Mouse (Mus musculus) left cerebral cortex, adult 8-10 months (tissue): ENCODE data around the gene Atp5d. TPM values are rescaled to one million over a fixed set of nuclear protein-coding genes. Genes with fewer than 3 reads are reported as not detected.

Experiments
- DNase-seq, 2 experiments: peaks; one replicate each; pipeline ENCODE4 v3.0.0; 2022; ENCODE audit warnings: low spot score in 2 of 2
- total RNA-seq, 4 experiments: library from RNA; stranded (reverse); gene quantifications; 2 replicates each; pipeline ENCODE4 v1.2.4; 2022

The Atp5d gene
- 100 to 1,000 TPM; 306 to 342 (median 330) TPM for total RNA-seq

DNA sequence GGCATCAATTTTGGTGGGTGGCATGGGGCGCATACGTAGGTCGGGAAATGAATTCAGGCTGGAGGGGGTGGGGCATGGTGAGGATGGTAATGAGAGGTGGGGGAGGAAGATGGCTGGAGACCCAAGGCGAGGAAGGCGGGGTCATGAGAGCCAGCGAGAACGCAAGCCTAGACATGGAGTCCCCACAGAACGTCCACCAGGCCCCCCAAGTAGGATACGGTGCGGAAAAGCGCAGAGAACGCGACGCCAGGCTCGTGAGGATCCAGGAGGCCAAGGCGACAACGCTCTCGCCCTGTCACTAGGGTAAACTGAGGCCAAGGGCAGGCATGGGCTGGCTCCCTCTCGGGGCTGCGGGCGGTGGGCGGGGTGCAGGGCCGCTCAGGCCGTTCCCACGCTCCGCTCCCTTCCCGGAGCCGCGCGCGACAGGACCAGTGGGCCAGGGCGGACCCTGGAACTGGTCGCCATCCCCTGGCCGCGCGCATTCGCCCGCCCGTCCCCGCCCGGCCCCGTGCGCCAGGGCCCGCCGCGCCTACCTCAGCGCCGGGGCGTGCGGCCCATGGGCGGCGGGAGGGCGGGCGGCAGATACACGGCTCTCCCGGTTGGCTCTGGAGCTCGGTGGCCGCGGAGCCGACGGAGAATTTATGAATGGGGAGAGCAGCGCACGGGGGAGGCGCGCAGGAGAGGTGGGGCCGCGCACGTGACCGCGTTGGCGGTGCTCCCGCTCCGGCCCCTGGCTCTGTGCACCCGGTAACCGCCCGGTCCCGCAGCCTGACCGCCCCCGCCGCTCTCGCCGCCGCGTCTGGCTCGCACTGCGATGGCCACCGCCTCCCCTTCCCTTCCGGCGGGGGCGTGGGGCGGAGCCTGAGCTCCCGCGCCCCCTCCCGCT lies at the start of gene Atp5d:
Atp5d (plus strand) TSS at position 80 of the 886 bp plus-strand sequence.
- DNase-seq = peak; percentile 65 to 79

GRCm38 (mm10) chr10:80089146-80089545 lies 49.3 kb upstream of the Atp5d start:
- no peak for DNase-seq

DNA sequence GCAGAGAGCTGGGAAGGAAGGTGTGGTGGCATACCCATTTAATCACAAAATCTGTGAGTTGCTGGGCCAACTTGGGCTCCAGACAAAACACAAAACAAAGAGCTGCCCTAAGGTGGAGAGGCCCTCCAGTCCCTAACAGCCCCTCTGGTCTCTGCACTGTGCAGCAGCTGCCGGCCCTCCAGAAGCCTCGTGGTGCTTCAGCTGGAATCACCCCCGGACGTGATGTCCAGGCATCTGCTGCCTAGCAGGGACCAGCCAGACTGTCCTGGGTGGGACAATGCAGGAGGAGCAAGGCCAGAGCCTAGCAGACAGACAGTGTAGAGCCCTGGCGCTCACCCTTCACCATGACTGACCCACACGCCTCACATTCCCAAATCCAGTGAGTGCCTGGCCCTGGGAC lies 46.9 kb upstream of the Atp5d start:
- no peak for DNase-seq

DNA sequence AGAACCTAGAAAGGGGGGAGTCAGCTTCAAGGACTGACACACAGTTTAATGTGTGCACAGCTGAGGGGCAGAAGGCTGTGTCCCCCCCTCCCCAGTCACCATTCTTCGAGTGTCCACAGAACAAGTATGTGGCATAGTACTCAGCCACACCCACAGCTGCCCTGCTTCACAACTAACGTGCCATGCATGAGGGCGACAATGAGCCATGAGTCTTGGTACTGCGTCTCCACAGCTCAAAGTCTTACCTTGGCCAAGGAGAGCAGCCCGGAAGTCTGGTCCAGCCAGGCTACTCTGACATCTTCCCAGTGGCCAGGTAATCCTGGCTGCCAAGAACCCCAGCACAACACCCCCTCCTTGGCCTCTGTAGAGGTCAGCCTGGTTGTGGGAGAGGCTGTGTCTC lies 45.7 kb upstream of the Atp5d start:
- no peak for DNase-seq

GRCm38 (mm10) chr10:80094085-80094484 lies 44.3 kb upstream of the Atp5d start:
- no peak for DNase-seq

- DNase-seq = no peak
These were observed 43.7 kb upstream of the Atp5d start for GRCm38 (mm10) chr10:80094684-80095083.

DNA sequence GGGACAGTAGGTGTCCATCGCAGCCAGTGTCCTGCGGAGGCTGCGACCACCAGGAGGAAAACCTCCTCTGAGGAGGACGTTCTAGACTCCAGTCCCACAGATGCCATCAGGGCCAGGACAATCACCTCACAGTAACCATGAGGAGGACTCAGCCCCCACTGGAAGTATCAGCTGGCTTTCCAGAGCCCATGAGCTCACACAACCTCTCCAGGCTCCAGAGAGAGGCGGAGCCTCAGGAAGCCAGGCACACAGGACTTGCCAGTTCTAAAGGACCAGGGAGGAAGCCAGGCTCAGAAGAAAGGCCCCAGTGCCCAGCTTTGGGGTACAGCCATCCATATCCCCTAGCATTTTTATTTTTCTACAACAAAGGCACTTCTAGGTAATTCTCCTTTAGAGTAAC lies 42.9 kb upstream of the Atp5d start:
- no peak for DNase-seq

DNA sequence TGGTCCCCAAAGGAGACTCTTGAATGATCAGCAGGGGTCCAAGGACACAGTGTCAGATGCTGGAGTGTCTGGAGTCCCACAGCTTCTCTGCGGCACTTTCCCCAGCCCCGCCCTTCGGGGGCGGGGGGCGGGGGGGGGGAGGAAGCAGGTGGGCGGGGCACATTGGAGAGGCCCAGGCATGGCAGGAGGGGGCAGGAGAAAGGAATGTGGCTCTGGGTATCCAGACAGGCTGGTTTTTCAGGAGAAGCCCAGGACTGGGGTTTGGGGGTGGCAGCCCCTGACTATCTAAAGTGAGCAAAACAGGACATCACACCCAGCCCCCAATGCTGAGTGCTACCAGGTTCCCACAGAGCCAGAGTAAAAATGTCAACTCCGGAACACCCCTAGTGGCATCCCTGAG lies 41.2 kb upstream of the Atp5d start:
- DNase-seq = no peak

DNA sequence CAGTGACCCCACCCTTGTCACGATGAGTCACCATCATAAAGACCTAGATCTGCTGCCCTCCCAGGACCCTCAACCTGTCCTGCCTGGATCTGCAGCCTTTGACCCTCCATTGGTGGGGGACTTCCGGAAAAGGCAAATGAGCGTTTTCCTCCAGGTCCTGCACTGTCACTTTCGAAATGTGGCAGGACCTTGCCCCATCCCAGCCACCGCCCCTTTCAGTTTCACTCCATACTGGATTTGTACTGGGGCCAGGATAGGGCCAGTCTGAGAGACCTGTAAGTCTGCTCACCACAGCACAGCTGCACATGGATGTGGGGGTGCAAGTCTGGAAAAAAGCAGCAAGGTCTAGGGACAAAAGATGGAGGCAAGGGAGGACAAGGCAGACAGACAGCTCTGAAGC lies 39.8 kb upstream of the Atp5d start:
- no peak for DNase-seq

DNA sequence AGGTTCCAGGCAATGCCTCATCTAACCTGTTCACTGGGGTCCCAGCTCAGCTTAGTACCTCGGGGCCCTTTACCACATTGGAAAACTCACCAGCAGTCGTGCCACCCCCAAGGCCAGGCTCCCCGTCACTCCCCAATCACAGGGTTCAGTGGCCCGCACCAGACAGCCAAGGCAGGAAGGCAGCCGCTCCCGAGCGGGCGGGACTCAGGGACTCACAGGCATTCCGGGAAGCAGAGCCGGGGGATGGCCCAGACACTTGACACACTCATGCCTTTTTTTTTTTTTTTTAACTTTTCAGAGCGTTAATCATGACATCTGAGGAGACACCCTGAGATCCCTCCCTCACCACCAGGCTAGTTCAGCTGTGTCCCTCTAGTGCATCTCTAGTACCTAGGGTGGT lies 37.5 kb upstream of the Atp5d start:
- DNase-seq = no peak

DNA sequence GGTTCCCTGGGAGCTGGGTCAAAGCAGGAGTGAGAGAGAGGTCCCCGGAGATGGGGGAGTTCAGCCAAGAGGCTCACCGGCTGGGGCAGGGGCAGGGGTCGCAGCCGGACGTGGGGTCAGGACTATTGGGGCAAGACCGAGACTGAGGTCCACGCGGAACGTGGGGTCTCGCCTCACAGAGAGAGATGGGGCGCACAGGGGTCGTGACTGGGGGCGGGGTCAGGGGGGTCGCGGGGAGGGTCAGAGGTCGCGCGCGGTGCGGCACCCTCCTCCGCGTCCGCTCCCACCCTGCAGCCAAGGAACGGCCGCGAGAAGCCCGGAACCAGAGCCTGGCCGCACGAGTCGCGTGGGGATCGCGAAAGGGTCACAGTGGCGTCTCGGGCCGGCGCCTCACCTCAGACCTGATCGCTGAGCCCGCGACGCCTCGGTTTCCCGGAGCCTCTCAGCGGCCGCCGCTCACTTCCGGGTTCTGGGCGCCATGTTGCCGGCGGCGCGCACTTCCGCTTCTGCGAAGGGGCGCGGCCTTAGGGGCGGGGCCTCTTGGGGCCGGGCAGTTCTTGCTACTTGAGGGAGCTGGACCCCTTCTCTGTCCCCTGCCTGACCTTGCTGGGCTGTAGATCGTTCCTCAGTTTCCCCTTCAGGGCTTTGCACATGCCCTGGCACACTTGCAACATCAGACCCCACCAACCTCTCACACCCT lies 36.1 kb upstream of the Atp5d start:
- DNase-seq = peak; percentile 66 to 74

DNA sequence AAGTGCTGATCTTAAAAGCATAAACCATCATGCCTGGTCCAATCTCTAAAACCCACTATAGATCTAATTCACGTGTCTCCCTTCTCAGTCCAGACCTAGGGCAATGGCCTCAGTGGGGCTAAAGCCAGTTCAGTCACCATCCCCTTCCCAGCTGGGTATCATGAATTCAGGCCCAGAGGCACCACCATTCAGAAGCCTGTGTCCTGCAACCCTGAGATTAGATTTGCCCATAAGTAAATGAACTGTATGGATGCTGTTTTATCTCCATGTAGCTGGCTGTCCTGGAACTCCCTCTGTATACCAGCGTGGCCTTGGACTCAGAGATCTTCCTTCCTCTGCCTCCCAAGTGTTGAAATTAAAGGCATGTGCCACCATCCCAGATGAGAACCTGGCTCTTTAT lies 35.4 kb upstream of the Atp5d start:
- no peak for DNase-seq

- no peak for DNase-seq
These were observed 34.3 kb upstream of the Atp5d start for GRCm38 (mm10) chr10:80104181-80104580.

DNA sequence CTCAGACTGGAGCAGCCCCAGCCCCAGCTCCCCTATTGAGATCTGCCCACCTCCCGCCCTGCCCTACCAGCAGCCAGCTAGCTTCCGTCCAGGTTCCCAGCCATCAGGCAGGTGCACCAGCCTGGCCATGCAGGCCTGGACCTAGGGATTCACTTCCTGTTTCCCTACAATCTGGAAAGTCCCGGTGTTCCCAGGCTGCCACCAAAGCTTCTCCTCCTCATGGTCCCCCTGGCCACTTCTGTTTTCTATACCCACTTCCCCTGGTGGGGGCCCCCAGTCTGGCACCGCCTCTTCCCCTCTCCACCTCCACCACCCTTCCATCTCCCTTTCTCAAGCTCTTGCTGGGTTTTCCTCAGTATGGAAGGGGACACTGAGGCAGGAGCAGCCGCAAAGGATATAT lies 33.0 kb upstream of the Atp5d start, which contains the start of gene Sbno2:
Sbno2 (minus strand) TSS at position 112 of the 400 bp plus-strand sequence.
- no peak for DNase-seq

- DNase-seq = no peak
These were observed 32.5 kb upstream of the Atp5d start for GRCm38 (mm10) chr10:80105926-80106325.

- no peak for DNase-seq
These were observed 30.8 kb upstream of the Atp5d start for GRCm38 (mm10) chr10:80107678-80108077.

- peak in 1 of 2 experiments; percentile 76 for DNase-seq
These were observed 23.8 kb upstream of the Atp5d start for GRCm38 (mm10) chr10:80114341-80115284.

DNA sequence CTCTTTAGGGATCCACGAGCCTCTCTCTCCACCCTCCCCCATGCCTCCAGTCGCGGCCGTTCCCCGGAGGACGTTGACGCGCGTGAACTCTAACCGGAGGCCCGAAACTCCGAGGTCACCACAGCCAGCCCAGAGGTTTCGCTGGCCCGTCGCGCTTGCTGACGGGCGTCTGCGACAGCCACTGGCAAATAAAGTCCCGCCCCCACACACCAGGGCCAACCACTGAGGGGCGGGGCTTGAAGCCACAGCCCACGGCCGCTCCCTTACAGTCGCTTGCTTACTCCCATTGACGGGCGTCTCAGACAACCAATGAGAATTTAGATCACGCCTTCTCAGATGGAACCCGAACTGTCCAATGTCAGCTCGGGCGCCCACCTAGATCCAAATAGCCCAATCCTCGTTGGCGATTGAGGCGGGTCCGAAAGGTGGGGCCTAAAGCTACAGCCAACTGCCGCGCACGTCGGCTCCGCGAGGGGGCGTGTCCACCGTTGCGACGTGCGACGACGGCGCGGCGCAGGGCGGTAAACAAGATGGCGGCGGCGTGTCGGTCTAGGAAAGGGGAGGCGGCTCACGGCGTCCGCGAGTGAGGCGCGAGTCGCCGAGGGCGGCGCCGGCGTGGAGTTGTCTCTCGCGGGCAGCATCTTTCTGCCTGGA lies 23.0 kb upstream of the Atp5d start, which contains the start of gene Stk11:
Stk11 (plus strand) TSS at position 514 of the 654 bp plus-strand sequence.
- peak; percentile 94 to 100 for DNase-seq

DNA sequence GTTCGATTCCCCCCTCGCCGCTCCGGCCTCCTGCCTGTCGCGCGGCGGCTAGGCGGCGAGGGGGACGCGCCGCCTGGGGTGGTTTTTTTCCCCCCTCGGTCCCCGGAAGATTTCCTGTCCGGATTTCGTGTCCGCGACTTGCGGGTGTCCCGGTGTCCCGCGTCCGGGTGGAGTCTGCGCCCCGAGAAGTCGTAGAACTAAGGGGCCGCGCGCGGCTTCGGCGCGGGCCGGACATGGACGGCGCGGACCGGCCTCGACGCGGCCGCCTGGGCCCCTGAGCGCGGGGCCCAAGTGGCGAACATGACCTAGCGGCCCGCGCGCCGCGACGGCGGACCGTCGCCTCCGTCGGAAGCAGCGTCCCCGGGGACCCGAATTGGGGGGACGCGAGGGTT lies 22.5 kb upstream of the Atp5d start:
- DNase-seq = no peak

GRCm38 (mm10) chr10:80116563-80116926 lies 21.9 kb upstream of the Atp5d start:
- no peak for DNase-seq
